Mouse (Mus musculus) mature B cell (primary cell): Measurements from ENCODE around the gene Ripor1.

Source experiments
- in situ Hi-C: fragments of 300-500 bp; cut with MboI; formaldehyde crosslinking; loops from 2 replicates; pipeline ENCODE4 v1.14.3; 2019

Gene Ripor1

DNA sequence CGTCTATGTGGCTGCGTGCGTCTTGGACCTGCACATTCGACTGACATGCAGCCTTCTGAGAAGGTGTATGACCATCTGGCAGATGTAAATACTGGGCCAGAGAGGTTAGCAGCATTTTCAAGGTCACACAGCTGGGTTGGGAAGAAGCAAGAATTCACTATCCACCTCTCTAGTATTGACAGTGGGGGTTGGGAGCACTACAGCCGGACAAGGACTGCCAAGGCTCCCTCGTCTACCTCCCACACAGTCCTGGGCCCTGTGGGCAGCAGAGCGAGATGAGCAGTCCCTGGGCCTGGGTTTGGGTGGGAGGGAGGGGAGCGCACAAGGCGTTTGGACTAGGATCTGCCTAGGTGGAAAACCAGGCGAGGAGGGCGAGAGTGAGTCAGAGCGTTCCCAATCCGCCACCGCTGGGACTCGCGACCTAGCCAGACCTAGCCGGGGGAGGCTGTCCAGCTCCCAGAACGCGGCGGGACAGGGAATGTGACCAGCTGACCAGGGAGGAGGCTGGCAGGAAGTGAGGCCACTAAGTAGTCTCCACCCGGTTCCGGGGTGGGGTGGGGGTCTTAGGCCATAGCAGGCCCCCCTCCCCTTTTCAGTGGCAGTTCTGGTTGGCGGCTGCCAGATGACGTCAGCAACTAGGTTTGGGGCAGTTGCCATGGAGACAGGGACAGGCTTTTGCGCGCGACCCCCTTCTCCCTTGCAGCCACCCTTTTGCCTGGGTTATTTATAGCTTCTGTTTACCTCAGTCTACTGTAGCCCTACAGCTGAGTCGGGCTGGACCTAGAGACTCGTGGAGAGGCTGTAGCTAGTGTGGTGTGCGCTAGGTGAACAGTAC is 1.4 kb downstream of the Ripor1 start:
- in situ Hi-C loops: no loop called here

DNA sequence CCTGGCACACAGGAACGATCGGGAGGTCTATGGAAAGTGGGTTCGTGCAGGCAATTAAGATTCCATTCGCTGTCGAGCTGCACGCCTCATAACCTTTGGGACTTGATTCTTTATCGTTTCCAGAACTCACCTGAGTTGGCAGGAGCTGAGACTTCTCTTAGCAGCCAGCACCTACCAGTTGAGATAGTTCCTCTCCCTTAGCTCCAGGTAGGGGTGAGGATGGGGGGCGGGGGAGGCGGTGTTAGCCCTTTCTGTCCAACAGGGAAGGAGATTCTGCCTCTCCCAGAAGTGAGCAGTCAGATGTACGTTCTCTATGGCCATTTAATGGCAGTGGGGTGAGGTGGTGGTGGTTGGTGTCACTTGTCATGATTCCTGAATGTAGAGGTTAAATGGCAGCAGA is 2.0 kb downstream of the Ripor1 start:
- in situ Hi-C loops: no loop called here

DNA sequence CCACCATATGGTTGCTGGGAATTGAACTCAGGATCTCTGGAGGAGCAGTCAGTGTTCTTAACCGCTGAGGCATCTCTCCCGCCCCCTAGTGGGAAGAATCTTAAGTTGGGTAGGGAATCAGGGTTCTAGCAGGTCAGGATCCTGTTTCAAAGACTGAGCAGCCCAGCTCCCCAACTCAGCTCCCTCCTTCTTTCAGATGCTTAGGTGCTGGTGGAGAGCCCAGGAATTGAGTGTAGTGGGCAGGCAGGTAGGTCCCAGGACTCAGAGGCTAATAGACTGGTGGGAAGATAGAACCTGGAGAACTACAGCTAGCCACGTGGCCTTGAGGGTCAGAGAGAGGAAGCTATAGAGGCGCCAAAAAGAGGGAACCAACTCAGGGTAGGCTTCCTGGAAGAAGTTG is 2.6 kb downstream of the Ripor1 start:
- in situ Hi-C loops: no loop called here

DNA sequence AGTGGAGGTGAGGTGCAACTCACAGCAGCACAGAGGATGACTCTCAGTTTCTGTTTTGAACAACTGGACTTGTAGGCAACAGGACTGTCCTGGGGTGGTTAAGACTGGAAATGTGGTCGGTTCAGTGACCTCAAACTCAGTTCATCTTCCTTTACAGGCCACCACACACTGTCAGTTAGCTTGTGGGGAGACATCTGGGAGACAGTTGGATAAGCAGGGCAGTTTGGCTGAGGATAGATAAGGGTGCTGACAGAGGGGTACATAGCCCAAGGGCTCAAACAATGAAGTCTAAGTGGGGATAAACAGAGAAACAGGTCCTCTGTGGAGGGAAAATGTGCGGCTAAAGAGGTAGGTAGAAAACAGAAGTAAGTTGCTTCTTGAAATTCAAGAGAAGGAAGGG is 4.3 kb downstream of the Ripor1 start:
- in situ Hi-C loops: no loop called here

DNA sequence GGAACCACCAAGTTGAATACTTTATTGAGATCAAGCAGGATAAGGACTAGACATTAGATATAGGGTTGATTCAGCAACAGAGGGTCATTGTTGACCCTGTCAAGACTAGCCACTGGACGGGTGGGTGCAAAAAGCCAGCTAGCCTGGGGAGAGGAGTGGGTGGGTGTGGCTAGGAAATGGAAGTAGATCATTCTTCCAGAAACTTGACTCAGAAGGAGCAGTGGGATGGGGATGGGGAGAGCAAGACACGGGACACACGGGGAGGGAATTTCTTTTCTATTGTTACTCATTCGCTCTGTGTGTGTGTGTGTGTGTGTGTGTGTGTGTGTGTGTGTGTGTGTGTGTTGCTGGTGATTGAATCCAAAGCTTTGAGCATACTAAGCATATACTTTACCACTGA is 4.7 kb downstream of the Ripor1 start:
- in situ Hi-C loops: no loop called here

DNA sequence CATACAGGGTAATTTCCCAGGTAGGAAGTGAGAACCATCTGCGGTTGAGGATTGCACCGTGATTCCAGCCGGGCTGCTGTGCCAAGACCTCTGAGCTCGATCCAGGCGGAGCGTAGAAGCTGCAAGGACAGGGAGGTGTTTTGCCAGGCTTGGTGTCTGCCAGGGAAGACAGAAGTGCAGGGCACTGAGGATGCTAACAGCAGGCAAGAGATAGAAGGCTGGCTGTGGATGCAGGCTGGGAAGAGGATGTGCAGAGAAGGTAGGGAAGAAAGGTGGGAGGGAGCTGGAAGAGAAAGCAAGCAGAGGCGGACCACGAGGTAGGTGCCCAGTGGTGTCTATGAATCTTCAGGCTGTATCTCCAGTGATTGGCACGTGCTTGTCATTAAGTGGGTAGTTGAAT is 6.8 kb downstream of the Ripor1 start:
- in situ Hi-C loops: no loop called here

DNA sequence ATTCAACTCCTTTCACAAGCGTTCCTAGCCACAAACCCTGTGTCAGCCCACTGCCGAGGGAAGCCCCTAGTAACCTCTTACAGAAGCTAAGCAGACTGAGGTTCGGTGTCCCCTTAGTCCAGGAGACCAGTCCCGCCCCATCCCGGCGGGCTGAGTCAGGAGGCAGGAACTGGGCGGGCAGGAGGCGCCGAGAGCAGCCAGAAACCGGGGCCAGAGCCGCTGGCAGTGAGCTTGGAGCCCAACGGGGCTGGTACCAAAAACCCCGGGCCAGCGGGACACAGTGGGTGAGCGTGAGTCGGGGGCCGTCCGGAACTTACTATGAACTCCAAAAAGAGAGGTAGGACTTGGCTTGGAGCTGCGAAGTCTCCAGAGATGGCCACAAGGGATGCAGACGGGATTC is 8.0 kb downstream of the Ripor1 start:
- in situ Hi-C loops: no loop called here

DNA sequence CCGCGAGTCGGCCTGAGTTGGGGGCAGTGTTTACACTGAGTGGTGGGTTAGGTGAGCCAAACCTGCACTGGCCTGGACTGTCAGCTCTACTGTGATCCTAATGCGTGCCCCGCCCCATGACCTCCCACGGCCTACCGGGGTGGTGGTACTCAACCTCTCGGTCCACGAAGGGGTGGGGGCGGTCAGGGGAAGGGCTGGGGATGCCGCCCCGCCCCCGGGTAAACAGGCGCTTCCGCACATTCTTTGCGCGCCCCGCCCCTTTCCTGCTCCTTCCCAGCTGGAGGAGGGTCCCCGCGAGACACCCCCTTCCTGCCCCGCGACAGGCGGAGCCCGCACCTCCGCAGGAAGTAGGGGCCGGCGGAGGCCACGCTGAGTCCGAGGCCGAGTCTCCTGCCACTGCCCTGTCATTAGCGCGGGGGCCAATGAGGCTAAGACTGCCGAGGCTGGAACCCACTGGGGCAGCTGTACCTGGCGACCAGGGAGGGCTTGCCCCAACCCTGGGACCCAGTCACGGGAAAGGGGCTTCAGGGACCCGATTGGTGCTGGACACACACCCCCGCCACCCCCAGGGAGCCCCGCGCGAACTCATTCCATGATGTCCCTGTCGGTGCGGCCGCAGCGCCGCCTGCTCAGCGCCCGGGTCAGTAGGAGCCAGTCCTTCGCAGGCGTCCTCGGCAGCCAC is 8.9 kb downstream of the Ripor1 start:
- in situ Hi-C loops: no loop called here

DNA sequence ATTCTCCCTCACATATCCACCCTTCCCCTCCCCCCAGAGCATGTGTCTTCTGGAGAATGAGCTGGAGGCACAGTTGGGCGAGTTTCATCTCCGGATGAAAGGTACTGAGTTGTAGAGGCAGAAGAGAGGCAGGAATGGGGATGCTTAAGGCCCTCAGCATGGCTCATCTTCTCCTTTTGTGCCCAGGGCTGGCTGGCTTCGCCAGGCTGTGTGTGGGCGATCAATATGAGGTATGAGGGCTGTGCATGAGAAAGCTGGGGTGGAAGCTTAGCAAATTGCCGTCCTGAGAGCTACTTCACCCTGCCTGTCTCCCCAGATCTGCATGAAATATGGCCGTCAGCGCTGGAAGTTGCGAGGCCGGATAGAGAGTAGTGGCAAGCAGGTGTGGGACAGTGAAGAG is 10.9 kb downstream of the Ripor1 start:
- in situ Hi-C loops: no loop called here

DNA sequence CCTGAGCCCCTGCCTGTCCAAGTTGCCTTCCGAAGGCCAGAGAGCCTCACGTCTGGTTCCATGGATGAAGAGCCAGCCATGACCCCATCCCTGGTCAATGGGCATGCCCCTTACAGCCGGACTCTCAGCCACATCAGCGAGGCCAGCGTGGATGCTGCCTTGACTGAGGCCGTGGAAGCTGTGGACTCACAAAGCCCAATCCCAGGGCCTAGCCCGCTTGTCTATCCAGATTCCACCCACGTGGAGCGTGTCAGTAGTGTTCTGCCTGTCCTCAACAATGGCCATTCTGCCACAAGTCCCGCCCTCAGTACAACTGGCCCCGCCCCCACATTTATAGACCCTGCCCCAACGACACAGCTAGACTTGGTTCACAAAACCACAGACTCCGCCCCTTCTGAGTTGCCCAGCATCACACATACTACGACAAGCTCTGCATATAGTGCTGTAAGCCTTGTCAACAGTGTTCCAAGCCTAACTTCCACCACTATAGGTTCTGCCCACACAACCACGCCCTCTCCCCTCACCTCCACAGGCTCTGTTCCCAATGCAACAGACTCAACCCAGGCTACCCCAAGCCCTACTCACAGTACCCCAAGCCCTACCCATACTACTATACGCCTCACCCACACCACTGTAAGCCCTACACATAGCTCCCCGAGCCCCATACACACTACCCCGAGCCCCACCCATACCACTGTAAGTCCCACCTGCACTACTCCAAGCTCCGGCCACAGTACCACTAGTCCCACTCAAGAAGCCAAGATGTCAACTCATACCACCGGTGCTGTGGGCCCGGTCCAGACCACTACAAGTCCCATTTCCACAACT is 12.6 kb downstream of the Ripor1 start:
- in situ Hi-C loops: no loop called here

DNA sequence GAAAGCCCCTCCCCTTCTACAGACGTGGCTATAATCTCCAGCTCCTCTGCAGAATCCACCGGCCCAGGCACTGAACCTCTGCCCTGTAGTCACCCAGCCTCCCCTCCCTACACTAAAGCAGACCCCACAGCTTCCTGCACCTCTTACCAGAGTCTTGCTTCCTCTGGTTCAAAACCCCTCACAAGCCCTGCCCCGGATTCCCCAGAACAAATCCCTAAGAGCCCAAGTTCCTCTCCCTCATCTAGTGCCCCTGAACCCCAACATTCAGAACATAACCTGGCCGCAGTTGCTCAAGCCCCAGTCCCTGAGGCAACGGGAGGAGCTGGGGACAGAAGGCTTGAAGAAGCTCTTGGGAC is 13.2 kb downstream of the Ripor1 start:
- in situ Hi-C loops: no loop called here

DNA sequence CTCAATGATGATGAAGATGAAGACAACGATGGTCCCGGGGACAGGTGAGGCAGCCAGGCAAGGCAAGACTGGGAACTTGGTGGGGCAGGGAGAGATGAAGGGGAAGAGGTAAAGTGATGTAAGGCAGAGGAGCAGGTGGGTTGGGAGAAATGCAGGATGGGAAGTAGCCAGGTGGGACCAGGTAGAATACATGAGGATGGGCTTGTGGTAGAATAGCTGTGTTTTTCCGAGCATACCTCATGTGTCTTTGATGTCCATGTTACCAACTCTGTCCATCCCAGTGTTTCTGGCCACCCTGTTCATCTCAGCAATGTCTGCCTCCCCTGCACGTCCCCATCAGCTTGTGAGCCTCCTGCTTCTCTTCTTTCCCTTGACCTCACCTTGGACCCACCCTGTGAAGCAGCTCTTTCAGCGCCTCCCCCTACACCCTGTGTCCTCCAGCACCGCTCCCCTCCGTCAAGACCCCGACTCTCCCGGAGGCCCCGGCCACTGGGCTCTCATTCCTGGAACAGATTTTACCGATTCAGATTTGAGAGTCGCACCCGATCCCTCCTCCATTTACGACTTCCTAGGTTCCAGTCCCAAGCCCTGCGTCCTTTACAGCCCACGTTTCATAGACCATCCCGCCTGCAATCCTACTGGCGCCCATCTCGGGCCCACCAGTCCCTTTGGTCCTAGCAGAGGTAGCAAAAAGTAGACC is 14.0 kb downstream of the Ripor1 start:
- in situ Hi-C loops: no loop called here

DNA sequence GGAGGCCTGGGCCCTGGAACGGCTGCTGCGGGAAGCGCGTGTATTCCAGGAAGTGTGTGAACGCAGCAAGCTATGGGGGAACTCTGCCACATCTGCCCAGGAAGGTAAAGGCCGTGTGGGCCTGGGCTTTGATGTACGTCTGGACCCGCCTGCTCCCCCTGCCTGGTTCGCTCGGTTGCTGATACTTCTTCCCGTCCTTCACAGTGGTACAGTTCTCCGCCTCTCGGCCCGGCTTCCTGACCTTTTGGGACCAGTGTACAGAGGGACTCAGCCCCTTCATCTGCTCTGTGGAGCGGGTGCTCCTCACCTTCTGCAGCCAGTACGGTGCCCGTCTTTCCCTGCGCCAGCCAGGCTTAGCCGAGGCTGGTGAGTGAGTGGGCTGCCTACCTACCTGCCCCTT is 15.2 kb downstream of the Ripor1 start:
- in situ Hi-C loops: no loop called here

DNA sequence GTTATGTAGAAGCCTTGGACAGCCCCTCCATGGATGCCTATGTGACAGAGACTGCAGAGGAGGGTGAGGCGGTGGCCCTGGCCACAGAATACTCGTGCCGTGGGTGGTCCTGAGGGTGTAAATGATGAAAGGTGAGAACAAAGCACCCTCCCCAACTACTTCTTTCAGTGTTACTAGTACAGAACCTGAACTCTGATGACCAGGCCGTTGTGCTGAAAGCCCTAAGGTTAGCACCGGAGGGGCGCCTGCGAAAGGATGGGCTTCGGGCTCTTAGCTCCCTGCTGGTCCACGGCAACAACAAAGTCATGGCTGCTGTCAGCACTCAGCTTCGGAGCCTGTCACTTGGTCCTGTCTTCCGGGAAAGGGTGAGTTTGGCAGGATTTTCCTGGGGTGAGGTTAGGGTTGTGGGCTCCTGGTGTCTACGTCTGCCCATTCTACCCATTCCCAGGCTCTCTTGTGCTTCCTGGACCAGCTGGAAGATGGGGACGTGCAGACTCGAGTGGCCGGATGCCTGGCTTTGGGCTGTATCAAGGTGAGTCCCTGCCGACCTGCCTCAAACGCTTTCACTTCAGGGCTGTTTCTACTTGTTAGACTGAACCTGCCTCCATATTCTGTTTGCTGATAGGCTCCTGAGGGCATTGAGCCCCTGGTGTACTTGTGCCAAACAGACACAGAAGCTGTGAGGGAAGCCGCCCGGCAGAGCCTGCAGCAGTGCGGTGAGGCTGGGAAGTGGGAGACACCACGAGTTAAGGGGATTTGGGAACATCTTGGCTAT is 16.1 kb downstream of the Ripor1 start:
- in situ Hi-C loops: no loop called here

DNA sequence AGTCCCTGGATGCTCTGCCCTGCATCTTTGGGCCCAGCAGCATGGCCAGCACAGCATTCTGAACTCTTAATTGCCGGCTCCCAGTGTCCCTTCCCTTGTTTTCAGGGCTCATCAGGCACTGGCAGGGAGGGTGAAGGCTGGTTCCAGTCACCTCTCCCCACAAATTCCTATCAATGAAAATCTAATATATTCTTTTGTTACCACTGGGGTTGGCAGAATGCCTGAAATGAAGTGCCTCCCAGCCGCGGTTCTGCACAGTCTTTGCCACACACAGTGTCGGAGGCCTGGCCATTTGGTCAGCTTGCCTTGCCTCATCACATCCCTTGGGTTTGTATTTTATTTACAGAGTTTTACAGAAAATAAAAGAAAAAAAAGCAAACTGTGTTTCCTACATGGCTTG is 16.8 kb downstream of the Ripor1 start:
- in situ Hi-C loops: no loop called here

DNA sequence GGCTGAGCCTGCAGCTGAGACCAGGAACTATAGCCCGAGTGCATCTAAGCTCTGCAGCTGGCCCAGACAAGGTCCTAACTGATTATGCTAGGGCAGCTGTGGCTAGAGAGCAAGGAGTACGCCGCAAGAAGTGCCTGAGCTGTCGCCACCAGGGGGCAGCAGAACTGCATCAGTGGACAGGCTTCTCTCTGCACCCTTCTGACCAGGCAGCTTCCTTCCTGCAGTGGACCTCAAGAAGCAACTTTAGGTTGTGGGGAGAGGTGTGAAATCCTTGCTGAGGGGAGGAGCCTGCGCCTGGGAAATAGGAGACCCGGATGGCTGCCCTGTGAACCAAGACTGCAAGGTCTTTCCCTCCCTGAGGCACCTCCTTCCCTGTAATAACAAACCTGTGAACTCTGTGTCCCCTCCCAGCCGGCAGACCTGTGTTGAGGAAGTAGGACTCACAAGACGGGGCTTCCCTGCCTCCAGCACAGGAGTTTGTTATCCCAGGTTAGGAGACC is 17.4 kb downstream of the Ripor1 start:
- in situ Hi-C loops: no loop called here

DNA sequence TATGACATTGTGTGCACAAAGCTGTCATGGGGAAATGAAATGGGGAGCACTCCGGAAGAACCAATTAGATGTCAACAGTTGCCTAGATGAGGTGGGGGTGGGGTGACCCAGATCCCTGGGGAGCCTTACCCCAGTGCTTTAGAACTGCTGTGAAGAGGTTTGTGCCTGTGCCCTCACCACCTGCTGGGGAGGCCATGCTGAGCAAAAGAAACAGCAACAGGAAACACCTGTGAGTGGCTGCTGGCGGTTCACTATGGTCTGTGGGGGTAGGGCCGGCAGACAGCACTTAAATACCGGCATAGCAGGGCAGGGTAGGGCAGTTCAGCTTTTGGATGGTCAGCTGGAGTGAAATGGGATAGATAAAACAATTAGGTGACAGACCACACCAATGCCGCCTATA is 18.1 kb downstream of the Ripor1 start:
- in situ Hi-C loops: no loop called here

DNA sequence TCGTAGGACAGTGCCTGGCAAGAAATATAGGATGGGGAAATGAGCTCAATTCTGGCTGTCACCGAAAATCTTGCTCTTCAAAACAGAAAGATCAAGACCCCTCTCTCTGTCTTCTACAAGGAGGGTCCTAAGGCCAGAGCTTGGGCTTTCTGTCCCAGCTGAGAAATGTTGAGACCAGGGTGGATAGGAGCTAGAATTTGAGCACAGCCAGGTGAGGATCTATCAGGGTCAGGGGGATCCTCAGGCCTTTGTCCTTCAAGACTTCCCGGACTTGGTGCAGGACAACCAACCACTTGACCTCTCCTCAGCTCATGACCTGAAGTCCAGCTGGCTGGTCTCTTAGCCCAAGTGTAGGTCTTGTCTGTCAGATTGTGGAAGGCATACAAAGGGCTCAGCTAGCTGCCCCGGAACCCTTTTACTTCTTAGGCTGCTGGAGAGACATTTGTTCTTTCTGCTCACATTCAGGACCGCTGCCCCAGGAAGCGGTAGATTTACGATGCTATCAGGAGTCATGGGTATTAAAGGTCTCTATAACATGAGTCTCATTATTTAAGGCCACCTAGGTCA is 18.7 kb downstream of the Ripor1 start:
- in situ Hi-C loops: no loop called here

DNA sequence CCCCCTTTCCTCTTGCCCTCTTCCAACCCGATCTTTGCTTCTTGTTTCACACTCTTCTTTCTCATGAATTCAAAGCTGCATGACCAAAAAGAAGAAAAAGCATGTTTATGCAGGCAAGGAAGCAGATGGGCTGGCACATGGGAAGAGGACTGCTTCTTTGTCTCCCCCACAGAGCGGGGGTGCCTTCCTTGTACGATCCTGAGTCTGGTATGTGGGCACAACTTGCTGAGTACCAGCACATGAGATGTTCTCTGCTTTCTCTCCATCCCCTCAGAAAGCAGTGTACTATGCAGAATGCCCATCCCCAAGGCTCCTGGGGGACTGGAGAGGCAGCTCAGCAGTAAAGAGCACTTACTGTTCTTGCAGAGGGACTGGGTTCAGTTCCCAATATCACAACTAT is 19.3 kb downstream of the Ripor1 start:
- in situ Hi-C loops: no loop called here

DNA sequence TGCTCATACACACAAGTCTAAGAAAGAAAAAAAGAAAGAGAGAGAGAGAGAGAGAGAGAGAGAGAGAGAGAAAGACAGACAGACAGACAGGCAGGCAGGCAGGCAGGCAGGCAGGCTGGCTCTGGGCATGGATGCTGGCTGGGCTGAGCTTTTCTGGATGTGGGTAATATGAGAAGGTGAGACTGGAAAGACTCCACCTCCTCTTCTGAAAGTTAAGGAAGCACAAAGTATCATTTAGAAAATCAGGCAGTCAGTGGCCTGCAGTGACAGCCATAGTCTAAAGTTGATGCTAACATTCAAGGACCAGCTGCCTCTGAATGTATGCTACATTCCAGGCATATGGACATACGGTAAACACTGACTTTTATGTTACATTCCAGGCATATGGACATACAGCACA is 19.8 kb downstream of the Ripor1 start:
- in situ Hi-C loops: no loop called here

DNA sequence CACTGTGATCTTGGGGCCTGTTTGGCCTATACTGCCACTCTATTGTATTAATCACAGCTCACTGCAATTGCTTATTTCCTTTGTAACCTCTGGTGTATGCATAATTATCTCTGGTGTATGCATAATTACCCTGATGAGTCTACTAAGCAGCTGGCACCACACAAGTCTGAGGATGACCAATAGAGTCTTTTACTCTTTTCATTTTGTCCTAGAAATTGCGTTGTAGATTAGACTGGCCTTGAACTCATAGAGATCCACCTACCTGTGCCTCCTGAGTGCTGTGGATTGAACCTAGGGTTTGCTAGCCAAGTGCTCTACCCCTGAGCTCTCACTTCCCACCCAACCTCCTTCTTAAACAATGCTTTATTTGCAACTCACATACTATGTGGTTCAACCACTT is 21.0 kb downstream of the Ripor1 start:
- in situ Hi-C loops: no loop called here
